Mouse (Mus musculus): ENCODE results near the gene Fnbp1l. TPM values are rescaled to one million over a fixed set of nuclear protein-coding genes. Genes with fewer than 3 reads are reported as not detected.

Fnbp1l gene
- polyA plus RNA-seq, 1 experiment from 2014 or later, result 80.1 TPM

GRCm38 (mm10) chr3:122602370-122602769 is 17.1 kb downstream of the Fnbp1l start:
- H3K4me3 ChIP-seq, result no peak overlapping the region
- no peak overlapping the region for H3K27ac ChIP-seq
- H3K4me2 ChIP-seq (replicated peaks), result no peak overlapping the region
- no peaks in the 10 kb centered on the region for H3K9me3 ChIP-seq
- no peaks in the 10 kb centered on the region for H3K36me3 ChIP-seq
- no peak overlapping the region for H3K9ac ChIP-seq
- 94% methylated on average over 1 of the region's 1 CpGs for WGBS
- H3K4me1 ChIP-seq, result peaks cover 10% of the 10 kb centered on the region; the same call in 1 of the 2 replicates
- no peak for ATAC-seq (ENCODE audit: insufficient number of reproducible peaks, insufficient read depth, low FRiP score, low TSS enrichment)
- no peaks in the 10 kb centered on the region for H3K27me3 ChIP-seq

- Histone ChIP-seq H3K4me1 (peaks cover 10% of the 10 kb centered on the region; the same call in 1 of the 2 replicates), H3K4me2 (replicated peaks) (no peak overlapping the region), H3K9ac (no peak overlapping the region), H3K27ac (no peak overlapping the region), H3K36me3 (no peaks in the 10 kb centered on the region), H3K9me3 (no peaks in the 10 kb centered on the region), H3K4me3 (no peak overlapping the region), H3K27me3 (no peaks in the 10 kb centered on the region)
- WGBS, result 89% methylated on average over 4 of the region's 4 CpGs
- no peak for ATAC-seq (ENCODE audit: insufficient number of reproducible peaks, insufficient read depth, low FRiP score, low TSS enrichment)
Observed at GRCm38 (mm10) chr3:122599291-122599690, 20.2 kb downstream of the Fnbp1l start.

- Histone ChIP-seq H3K27me3 (no peaks in the 10 kb centered on the region), H3K4me2 (replicated peaks) (no peak overlapping the region), H3K9ac (no peak overlapping the region), H3K4me1 (0 out of 2 replicates have a peak, but pooled peaks cover 3% of the 10 kb centered on the region), H3K4me3 (no peak overlapping the region), H3K9me3 (no peaks in the 10 kb centered on the region), H3K27ac (no peak overlapping the region), H3K36me3 (peaks cover 11% of the 10 kb centered on the region)
- WGBS, result 94% methylated on average over 5 of the region's 5 CpGs
- ATAC-seq (ENCODE audit: insufficient number of reproducible peaks, insufficient read depth, low FRiP score, low TSS enrichment), result no peak
Observed at GRCm38 (mm10) chr3:122590804-122591203, 28.7 kb downstream of the Fnbp1l start.

- no peak for ATAC-seq (ENCODE audit: insufficient number of reproducible peaks, insufficient read depth, low FRiP score, low TSS enrichment)
- peaks cover 11% of the 10 kb centered on the region for H3K36me3 ChIP-seq
- WGBS, result 77% methylated on average over 4 of the region's 4 CpGs
- no peak overlapping the region for H3K27ac ChIP-seq
- H3K4me3 ChIP-seq, result no peak overlapping the region
- no peaks in the 10 kb centered on the region for H3K27me3 ChIP-seq
- H3K9ac ChIP-seq, result no peak overlapping the region
- 0 out of 2 replicates have a peak, but pooled peaks cover 3% of the 10 kb centered on the region for H3K4me1 ChIP-seq
- no peak overlapping the region for H3K4me2 ChIP-seq (replicated peaks)
- H3K9me3 ChIP-seq, result no peaks in the 10 kb centered on the region
Observed at GRCm38 (mm10) chr3:122590346-122590745, 29.2 kb downstream of the Fnbp1l start.

GRCm38 (mm10) chr3:122586918-122587641 is 32.4 kb downstream of the Fnbp1l start:
- no peak overlapping the region for H3K4me2 ChIP-seq (replicated peaks)
- no peak for ATAC-seq (ENCODE audit: insufficient number of reproducible peaks, insufficient read depth, low FRiP score, low TSS enrichment)
- peaks cover 11% of the 10 kb centered on the region for H3K36me3 ChIP-seq
- H3K9ac ChIP-seq, result no peak overlapping the region
- 87% methylated on average over 3 of the region's 3 CpGs for WGBS
- H3K9me3 ChIP-seq, result no peaks in the 10 kb centered on the region
- no peak overlapping the region for H3K4me3 ChIP-seq
- H3K4me1 ChIP-seq, result 0 out of 2 replicates have a peak, but pooled peaks cover 3% of the 10 kb centered on the region
- no peak overlapping the region for H3K27ac ChIP-seq
- H3K27me3 ChIP-seq, result no peaks in the 10 kb centered on the region

- no peaks in the 10 kb centered on the region for H3K4me1 ChIP-seq
- ATAC-seq (ENCODE audit: insufficient number of reproducible peaks, insufficient read depth, low FRiP score, low TSS enrichment), result no peak
- H3K9me3 ChIP-seq, result no peaks in the 10 kb centered on the region
- no peak overlapping the region for H3K27ac ChIP-seq
- H3K27me3 ChIP-seq, result no peaks in the 10 kb centered on the region
- no peaks in the 10 kb centered on the region for H3K36me3 ChIP-seq
- H3K4me3 ChIP-seq, result no peak overlapping the region
- H3K9ac ChIP-seq, result no peak overlapping the region
- no peak overlapping the region for H3K4me2 ChIP-seq (replicated peaks)
Observed at GRCm38 (mm10) chr3:122577360-122577759, 42.2 kb downstream of the Fnbp1l start.

- WGBS, result 85% methylated on average over 1 of the region's 1 CpGs
Observed at GRCm38 (mm10) chr3:122574921-122575320, 44.6 kb downstream of the Fnbp1l start.

GRCm38 (mm10) chr3:122573426-122574286 is 45.9 kb downstream of the Fnbp1l start:
- no peaks in the 10 kb centered on the region for H3K27me3 ChIP-seq
- no peak overlapping the region for H3K9ac ChIP-seq
- 94% methylated on average over 5 of the region's 5 CpGs for WGBS
- H3K4me2 ChIP-seq (replicated peaks), result no peak overlapping the region
- no peaks in the 10 kb centered on the region for H3K9me3 ChIP-seq
- ATAC-seq (ENCODE audit: insufficient number of reproducible peaks, insufficient read depth, low FRiP score, low TSS enrichment), result no peak
- H3K4me3 ChIP-seq, result no peak overlapping the region
- no peaks in the 10 kb centered on the region for H3K36me3 ChIP-seq
- no peaks in the 10 kb centered on the region for H3K4me1 ChIP-seq
- H3K27ac ChIP-seq, result no peak overlapping the region

More at GRCm38 (mm10) chr3:122574921-122575320, 44.6 kb downstream of the Fnbp1l start:
- H3K27ac ChIP-seq, result no peak overlapping the region
- H3K4me2 ChIP-seq (replicated peaks), result no peak overlapping the region
- no peaks in the 10 kb centered on the region for H3K4me1 ChIP-seq
- no peak overlapping the region for H3K9ac ChIP-seq
- H3K4me3 ChIP-seq, result no peak overlapping the region
- no peaks in the 10 kb centered on the region for H3K27me3 ChIP-seq
- ATAC-seq (ENCODE audit: insufficient number of reproducible peaks, insufficient read depth, low FRiP score, low TSS enrichment), result no peak
- H3K36me3 ChIP-seq, result no peaks in the 10 kb centered on the region
- H3K9me3 ChIP-seq, result no peaks in the 10 kb centered on the region

- H3K4me1 ChIP-seq, result no peaks in the 10 kb centered on the region
- no peak overlapping the region for H3K9ac ChIP-seq
- peaks cover 12% of the 10 kb centered on the region for H3K36me3 ChIP-seq
- 65% methylated on average over 4 of the region's 4 CpGs for WGBS
- no peak for ATAC-seq (ENCODE audit: insufficient number of reproducible peaks, insufficient read depth, low FRiP score, low TSS enrichment)
- no peaks in the 10 kb centered on the region for H3K9me3 ChIP-seq
- H3K27me3 ChIP-seq, result no peaks in the 10 kb centered on the region
- H3K4me3 ChIP-seq, result no peak overlapping the region
- H3K4me2 ChIP-seq (replicated peaks), result no peak overlapping the region
- no peak overlapping the region for H3K27ac ChIP-seq
Observed at GRCm38 (mm10) chr3:122566549-122566948, 53.0 kb downstream of the Fnbp1l start.

GRCm38 (mm10) chr3:122566112-122566511 is 53.4 kb downstream of the Fnbp1l start:
- Histone ChIP-seq H3K27me3 (no peaks in the 10 kb centered on the region), H3K36me3 (peaks cover 15% of the 10 kb centered on the region), H3K4me2 (replicated peaks) (no peak overlapping the region), H3K4me1 (no peaks in the 10 kb centered on the region), H3K4me3 (no peak overlapping the region), H3K9me3 (no peaks in the 10 kb centered on the region), H3K9ac (no peak overlapping the region), H3K27ac (no peak overlapping the region)
- no peak for ATAC-seq (ENCODE audit: insufficient number of reproducible peaks, insufficient read depth, low FRiP score, low TSS enrichment)
- whole genome bisulfite sequencing, result 69% methylated on average over 3 of the region's 3 CpGs

GRCm38 (mm10) chr3:122565285-122565684 is 54.2 kb downstream of the Fnbp1l start:
- H3K27me3 ChIP-seq, result no peaks in the 10 kb centered on the region
- ATAC-seq (ENCODE audit: insufficient number of reproducible peaks, insufficient read depth, low FRiP score, low TSS enrichment), result no peak
- WGBS, result 20% methylated on average over 7 of the region's 7 CpGs
- H3K27ac ChIP-seq, result no peak overlapping the region
- H3K9me3 ChIP-seq, result no peaks in the 10 kb centered on the region
- H3K36me3 ChIP-seq, result peaks cover 19% of the 10 kb centered on the region
- H3K9ac ChIP-seq, result no peak overlapping the region
- no peak overlapping the region for H3K4me3 ChIP-seq
- no peaks in the 10 kb centered on the region for H3K4me1 ChIP-seq
- H3K4me2 ChIP-seq (replicated peaks), result no peak overlapping the region

GRCm38 (mm10) chr3:122557766-122558165 is 61.7 kb downstream of the Fnbp1l start:
- no peak for ATAC-seq (ENCODE audit: insufficient number of reproducible peaks, insufficient read depth, low FRiP score, low TSS enrichment)
- Histone ChIP-seq H3K4me1 (no peaks in the 10 kb centered on the region), H3K36me3 (peaks cover 14% of the 10 kb centered on the region; the same call in 1 of the 2 replicates), H3K9ac (no peak overlapping the region), H3K27me3 (no peaks in the 10 kb centered on the region), H3K27ac (no peak overlapping the region), H3K9me3 (no peaks in the 10 kb centered on the region), H3K4me3 (no peak overlapping the region), H3K4me2 (replicated peaks) (no peak overlapping the region)
- 82% methylated on average over 2 of the region's 2 CpGs for WGBS

Measured in embryonic facial prominence, embryonic 12.5 days (tissue).